Mouse (Mus musculus) megakaryocyte-erythroid progenitor cell, adult 5-6 weeks (primary cell): ENCODE results near the gene Prrc2b. TPM values are rescaled to one million over a fixed set of nuclear protein-coding genes. Genes with fewer than 3 reads are reported as not detected.
A peak's percentile ranks its signal among the peaks of the same experiment; 100 is the strongest.

Experiments
- ATAC-seq: replicated peaks from 2 replicates; pipeline ENCODE4 v1.8.0; 2016; ENCODE audit warnings: mild to moderate bottlenecking, inconsistent platforms; ENCODE audit not compliant: severe bottlenecking, poor library complexity, low FRiP score, low TSS enrichment
- total RNA-seq, 2 experiments: library from RNA; stranded (forward) in 1 of 2; stranded (reverse) in 1 of 2; fragments of 200-1000, 215-1000 nt in 1 of 2; fragments of >200 nt in 1 of 2; fragmentation: Nextera tagmentation in 1 of 2; gene quantifications; 2 replicates each; pipeline ENCODE4 v1.2.3; 2014 to 2017

Gene Prrc2b
- 58.3 and 63.5 TPM in 2 replicates for total RNA-seq (2014; fragmentation: Nextera tagmentation)
- total RNA-seq (2017), result 13.9 and 20.1 TPM in 2 replicates

DNA sequence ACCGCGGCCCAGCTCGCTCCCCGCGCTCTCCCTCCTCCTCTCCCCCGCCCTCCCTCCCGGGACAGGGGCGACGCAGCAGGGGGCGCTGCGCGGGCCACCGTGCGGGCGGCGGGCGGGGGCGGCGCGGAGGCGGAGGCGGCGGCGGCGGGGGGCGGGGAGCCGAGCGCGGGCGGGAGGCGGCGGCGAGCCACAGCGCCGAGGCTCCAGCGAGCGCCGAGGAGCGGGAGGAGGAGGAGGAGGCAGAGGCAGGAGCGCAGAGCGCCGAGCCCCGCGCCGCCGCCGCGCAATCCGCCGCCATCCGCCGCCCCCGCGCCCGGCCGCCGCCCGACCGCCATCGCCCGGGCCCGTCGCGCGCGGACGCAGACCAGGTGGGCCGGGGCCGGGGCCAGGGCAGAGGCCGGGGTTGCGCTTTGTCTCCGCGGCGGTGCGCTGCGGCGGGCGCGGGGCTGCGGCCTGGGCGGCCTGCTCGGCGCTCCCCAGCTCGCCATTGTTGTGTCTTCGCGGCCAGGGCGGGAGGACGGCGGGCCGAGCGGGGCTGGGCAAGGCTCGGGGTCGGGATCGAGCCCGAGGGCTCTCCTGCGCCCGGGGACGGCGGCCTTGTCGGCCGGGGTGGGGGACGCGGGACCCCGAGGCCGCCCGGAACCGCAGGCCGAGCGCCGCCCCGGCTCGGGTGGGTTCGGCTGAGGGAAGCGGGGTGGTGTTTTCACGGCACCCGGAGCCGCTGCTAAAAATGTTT is at the start of gene Prrc2b:
Gene Prrc2b (plus strand): TSS at position 159 of the 736 bp plus-strand sequence.
- ATAC-seq, result no peak

DNA sequence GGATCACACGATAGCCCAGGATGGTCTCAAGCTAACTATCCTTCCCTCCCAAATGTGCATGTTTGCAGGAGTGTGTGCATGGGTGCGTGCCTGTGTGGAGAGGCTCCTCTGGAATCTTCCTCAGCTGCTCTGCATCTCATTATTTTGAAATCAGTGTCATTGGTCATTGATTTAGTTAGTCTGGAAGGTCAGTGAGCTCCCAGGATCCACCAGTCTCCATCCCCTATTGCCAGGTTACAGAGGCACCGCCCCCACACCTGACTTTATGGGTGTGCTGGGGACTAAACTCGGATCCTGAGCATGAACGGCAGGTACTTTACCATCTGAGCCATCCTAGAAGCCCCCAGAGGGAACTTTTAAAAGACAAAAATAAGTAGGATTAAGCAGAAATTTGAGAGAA is 47.9 kb upstream of the Prrc2b start:
- ATAC-seq, result no peak

DNA sequence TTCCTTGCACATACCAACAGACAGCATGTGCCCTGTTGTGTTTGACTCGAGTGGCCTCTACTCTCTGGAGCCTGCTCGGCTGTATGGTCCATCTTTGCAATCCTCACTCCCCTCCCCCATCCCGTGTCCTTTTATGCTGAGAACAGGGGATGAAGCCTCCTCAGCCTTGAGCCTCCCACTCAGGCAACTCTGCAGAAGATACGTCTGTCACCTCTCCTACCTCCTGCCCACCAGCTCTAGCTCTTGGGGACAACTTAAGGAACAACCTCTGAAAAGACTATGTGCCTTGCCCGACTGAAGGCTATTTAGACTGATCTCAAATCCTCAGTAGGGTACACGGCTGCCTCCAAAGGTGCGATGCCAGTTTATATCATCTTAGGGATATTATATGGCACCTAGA is 47.3 kb upstream of the Prrc2b start:
- no peak for ATAC-seq

DNA sequence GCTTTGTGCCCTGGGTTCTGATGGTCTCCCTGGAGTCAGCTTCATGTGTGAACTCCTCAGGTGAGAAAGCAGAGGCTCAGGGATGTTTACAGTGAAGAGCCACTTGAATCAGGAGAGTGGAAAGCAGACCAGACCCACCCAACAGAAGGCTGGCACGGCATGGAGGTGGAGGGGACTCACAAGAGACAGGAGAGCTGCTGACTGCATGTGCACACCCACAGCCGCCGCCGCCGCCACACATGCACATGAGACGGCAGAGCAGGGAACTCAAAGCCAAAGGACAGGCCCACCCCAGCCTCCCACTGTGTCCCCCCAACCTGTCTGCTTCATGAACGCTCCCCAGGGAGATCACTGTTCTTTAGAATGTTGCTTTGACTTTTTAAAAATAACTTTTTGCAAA is 46.8 kb upstream of the Prrc2b start:
- ATAC-seq, result no peak

DNA sequence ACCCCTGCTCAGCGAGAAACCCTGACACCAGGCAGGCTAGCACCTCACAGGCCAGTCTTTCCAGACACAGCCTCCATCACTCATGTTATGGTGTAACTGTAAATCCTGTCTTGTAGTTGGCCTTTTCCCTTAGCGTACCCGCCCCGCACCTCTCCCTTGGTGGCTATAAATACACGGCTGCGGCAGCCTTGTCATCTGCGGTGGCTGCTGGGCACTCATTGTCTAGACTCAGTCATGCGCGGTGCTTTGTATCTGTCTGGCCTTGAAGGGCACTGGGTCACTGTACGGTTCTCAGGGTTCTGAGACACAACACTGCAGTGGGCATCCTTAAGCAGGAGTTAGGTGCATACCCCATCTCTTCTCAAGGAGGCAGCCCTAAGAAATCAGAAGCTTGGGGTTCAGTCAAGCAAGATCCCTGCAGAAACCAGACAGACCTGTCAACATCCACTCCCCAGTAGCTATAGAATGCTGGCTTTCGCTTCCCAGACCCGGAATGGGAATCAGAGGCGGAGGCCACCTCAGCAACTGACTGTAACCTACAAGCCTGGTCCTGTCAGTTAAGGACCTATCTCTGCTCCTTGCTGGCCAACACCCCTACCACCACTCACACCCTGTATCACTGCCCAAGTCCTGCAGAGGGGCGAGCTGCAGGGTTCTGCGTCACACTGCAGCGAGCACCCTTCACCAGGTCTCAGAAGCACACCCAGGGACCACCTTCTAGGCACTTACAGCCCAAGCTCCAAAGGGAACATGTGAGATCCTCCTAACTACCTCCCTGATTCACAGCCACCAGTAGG is 45.6 kb upstream of the Prrc2b start:
- no peak for ATAC-seq

DNA sequence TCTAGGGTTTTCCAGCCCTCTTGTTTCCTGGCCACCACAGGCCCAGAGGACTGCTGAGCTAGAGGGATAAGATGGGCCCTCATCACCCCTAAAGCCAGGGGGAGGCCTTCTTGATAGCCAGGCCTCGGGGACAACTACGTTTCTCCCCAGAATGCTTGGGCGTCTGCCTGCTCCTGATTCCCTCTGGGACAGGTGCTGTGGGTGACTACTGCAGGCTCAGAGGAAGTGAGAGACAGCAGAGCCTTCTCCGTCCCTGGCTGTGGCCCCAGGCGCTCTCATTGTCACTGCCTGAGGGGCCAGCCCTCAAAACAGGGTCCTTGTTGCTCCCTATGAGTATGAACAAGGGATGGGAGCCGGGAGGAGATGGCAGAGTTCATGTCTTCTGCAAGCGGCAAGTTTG is 45.0 kb upstream of the Prrc2b start:
- ATAC-seq, result no peak

DNA sequence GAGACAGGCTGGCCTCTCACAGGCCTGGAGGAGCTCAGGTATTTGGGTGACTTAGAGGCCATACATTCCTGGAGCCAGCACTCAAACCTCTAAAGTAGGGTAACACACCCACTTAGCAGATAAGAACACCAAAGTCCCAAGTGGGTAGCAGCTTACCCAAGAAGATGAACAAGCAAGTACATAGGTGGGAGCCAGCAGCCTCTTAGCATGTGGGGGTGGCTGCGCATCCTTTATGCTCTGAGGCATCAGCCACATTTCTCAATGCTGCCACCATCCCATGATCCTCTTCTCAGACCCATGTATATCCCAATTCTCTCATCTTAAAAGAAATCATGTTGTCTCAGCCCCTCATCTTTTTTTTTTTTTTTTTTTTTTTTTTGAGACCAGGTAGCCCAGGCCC is 39.6 kb upstream of the Prrc2b start:
- no peak for ATAC-seq

DNA sequence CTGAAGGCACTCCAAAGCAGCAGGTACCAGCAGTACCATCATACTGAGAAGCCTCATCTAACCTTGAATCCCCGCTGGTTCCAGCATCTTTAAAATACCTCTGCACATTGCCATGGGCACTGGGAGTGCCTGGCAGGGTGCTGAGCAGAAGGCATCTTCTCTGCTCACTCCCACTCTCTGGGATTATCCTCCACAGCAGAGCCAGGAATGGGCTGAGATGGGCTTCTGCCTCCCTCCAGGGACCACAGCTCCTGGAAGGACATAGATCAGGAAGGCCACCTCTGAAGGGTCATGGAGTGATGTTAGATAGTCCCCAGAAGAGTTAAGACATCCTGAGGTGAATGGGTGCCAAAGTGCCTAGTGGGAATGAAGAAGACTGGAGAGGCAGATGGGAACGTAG is 38.3 kb upstream of the Prrc2b start:
- no peak for ATAC-seq

DNA sequence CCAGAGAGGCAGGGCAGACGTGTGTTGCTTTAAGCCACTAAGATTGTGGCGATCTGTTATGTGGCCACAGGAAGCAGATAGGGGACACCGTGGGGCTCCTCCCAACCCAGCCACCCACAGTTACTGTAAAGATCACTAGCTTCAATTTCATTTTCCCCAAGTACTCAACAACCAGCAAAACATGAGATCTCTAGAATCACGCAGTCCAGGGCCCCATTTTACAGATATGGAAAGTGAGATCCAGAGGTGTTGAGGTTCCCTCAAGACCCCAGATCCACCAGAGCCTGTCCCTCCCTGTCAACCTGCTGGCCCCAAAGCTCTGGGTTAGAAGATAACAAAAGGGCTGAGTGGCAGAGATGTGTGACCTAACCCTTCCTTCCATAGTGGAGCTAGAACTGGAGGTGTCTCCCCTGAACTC is 35.0 kb upstream of the Prrc2b start:
- ATAC-seq, result peak; percentile 76

DNA sequence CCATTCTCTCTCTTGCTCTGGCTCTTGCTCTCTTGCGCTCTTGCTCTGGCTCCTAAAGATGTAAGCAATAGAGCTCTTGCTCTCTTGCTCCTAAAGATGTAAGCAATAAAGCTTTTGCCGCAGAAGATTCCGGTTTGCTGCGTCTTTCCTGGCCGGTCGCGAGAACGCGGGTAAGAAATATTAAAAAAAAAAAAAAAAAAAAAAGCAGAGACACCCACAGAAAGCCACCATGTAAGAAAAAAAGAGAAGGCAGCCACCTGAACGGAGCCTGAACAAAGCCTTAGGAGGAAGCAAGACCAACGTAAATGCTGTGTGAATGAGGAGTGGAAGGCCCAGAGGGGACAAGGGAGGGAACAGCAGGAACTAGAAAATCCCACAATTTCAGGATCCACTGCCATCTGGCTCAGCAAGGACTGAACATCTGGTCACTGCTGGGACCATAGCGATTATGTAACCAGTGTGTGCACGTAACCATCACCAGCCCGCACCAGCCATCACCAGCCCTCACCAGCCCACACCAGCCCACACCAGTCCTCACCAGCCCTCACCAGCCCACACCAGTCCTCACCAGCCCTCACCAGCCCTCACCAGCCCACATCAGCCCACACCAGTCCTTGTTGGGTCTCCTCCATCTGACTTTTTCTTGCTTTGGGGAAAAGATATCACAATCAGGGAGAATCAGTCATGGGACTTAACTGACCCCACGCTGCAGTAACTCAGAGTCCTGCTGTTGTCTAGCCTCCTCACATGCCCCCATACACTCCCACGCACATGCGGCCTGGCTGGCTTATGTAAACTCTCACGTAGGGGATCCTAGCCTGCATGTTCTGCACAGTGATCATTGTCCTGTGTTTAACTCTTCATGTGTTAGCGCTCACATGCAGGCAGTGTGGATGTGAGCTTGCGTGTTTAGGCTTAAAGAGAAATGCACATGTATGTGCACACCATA is 30.8 kb upstream of the Prrc2b start:
- ATAC-seq, result peak; percentile 36

DNA sequence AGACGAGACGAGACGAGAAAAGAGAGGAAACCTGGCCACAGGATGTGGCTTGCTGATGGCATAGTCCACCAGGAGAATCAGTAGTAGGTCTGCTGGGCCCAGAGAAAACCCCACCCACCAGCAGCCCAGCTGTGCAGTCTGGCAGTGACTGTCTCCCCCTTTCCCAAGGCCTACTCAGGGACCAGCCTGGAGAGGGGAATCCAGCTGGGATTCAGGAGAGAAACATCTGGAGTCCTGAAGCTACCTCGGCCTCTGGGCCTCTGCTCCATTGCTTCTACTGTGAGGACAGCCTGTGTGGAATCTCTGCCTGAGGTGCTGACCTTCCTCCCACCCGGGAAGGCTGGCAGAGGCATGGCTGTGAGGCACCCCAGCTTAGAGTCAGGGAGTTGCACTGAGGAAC is 29.7 kb upstream of the Prrc2b start:
- ATAC-seq, result peak; percentile 53; the same call in 1 of the 2 replicates

DNA sequence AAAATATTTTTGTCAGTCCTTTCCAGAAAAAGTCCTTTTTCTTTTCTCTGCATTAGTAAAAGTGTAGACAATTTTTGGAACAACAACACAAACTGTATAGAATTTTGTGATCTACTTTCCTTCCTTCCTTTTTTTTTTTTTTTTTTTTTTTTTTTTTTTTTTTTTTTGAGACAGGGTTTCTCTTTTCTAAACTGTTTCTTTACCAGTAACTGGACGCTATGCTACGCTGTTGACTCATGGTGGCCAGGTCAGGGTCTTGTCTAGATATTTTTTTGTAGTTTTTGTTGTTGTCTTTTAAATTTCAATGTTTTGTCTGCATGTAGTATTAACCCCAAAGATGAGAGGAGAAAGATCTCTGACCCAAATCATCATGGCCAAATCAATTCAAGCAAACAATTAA is 29.1 kb upstream of the Prrc2b start:
- ATAC-seq, result no peak

DNA sequence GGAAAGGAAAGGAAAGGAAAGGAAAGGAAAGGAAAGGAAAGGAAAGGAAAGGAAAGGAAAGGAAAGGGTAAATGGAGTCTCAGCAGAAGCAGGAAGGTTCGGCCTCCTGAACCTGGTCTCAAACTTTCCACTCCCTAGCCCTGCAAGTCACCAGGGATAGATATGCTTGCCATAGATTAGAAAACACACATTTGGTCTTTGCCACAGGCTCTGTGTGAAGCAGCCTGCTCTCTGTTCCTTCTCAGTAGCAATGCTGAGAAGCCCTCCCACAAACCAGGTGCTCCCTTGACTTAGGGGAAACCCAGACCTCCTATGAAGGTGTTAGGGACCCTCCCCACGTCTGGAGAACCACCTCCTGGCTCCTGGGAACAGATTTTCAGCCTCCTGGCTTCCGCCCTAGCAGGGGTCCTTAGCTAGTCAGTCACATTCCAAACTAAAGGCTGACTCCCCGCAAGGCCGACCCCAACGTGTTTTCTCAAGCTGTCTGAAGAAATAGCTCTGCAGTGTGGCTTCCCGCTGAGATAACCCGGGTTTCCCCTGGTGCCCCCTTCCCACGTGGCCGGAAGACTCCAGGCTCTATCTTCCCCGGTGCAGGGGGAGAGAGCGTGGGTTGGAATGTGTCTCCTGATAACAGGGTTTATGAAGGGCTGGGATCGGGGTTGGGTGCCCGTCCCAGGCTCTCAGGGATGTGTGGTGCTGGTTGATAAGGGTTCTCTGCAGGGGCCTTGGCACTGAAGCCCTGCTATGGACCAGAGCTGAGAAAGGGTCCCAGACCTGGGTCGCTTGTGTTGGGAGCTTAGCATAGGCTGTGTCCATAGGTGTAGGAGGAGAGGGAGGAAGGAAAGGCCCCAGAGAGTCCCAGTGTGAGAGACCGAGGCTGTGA is 23.0 kb upstream of the Prrc2b start:
- peak; percentile 86 for ATAC-seq

DNA sequence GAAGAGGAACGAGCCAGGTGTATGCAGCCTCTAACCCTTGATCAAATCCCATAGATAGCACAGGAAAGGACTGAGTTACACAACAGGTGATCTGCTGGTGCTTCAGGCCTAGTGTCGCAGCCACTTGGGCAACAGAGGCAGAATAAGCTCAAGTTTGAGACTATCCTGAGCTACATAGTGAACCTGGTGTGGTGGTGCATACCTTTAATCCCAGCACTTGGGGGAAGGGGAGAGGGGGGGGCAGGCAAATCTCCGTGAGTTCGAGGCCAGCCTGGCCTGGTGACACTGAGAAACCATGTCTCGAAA is 22.4 kb upstream of the Prrc2b start:
- no peak; the same call in none of the 2 replicates for ATAC-seq

DNA sequence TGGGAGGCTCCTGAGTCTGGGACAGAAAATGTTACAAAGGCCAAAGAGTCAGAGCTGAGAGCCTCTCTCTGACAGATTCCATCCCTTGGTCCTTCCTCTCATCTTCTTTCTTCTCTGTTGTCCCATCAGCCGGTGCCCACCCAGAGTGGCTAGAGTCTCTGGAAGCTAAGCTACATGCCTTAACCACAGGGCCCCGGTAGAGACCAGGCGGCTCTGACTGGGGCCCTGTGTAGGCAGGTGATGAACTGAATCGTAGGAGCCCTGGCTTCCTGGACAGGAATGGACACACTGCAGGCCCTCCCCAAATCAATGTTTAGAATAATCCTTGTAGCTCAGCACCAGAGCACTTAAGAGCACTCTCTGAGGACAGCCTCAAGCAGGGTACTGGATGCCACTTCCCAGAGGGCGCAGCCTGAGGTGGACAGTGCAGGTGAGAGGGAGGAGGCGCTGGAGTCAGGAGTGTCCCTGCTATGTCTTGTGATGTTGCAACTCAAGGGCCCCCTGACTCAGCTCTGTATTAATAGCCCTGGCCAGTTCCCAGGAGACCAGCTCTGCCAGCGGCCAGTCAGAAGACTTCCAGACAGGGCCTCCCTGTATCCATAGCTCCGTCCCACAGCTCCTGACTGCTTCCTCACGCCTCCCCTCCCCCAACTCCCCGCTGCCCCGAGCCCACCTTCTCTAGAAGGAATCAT is 21.4 kb upstream of the Prrc2b start:
- no peak for ATAC-seq

DNA sequence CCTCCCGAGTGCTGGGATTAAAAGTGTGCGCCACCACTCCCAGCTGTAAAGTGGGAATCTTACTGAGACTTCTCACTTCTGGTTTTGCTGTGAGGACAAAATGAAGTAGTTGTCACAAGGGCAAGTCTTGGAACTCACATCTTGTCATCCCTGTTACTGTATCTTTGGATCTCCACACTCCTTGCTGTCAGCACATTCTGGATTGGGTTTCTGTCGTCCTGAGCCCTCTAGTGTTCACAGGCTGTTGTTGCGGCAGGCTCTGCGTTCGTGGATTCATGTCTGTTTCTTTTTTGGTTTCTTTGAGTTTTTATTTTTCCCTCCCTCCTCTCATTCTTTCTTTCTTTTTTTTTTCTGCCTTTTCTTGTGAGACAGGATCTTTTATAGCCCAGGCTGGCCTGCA is 20.4 kb upstream of the Prrc2b start:
- 0 out of 2 replicates have a peak, but pooled peaks have one; percentile 19 for ATAC-seq

DNA sequence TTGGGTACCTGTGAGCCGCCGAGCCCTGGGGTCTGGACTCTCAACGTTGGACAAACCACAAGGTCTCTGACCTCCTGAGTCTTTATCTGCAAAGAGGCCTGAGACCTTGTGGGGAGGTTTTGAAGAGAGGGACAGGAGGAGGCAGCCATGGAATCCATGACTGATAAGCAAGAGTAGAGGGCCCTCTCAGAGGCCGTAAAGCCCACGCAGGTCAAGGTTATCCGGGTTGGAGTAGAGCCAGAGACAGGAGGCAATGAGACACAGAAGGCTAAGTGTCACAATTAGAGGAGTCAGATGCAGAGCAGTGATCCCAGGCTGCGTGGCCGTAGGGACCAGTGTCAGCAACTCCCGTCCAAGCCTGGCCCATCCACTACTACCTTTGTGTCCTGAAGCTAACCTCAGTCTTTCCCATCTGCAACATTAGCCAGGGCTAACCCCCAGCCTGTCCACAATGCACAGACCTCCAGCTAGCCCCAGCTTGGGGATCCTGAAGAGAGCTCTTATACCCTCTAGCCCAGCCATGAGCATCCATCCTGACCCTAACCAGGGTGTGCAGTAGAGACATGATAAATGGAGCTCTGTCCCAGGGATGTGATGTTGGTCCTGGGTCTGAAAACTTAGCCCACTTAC is 19.6 kb upstream of the Prrc2b start:
- no peak for ATAC-seq
